Mouse (Mus musculus): ENCODE measurements at regions not wholly inside any gene's neighbourhood (a gene's known extent, or its start where the extent isn't known, plus 50 kb on each side); places are given as distances from the start of the nearest gene placed in this dataset.

DNA sequence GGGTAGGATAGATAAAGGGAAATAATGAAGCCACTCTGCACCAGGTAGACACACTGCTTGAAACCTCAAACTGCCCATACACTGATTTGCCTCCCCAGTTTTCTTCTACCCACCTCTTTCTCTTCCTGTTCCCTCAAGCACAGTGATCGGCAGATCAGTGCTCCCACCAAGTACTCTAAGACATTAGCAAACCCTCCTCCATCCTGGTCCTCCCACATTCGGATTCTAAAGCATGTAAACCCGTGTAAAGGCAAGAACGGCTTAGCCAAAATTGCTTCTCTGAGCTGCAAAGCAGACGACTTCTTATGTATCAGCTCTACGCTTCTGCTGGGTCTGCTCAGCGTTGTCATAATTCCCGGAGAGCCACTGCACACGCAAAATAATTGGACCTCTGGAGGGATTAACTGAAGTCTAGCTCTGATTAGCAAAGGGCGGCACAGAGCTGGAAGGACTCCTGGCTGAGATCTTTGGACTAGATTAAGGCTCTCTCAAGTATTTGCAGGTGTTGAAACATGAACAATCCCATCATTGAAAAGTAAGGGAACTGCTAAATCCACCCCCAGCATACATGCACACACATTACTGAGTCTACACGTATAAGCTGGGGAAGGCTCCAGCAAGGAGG is 67.2 kb downstream of the Mtx3 start:
- DNase-seq (ENCODE audit: low spot score, missing footprints) = peak; percentile 81
- H3K27ac ChIP-seq (ENCODE audit: low read depth, low read length) = no peak overlapping the region

DNA sequence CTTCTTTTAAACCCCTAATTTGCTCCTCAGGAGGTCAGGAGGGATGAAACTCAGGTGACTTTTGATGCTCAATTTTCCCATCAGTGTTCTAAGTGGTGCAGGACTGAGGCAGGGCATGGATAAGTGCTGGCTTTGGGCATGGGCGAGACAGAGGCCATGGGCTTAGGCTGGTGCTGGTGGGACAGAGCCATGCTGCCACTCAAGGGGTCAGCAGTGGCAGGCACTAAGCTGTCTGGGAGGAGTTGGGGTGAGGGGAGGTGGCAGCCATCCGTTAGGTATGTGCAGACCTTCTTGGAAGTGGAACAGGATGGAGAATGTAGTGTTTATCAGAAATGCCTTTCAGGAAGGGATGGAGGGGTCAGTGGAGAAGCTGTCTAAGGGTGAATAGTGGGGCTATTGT is 68.1 kb downstream of the Mtx3 start:
- no peaks in the 10 kb centered on the region for H3K9me3 ChIP-seq (ENCODE audit: control insufficient read depth, low read length)
- no peaks in the 10 kb centered on the region for H3K36me3 ChIP-seq (ENCODE audit: control insufficient read depth, insufficient read depth, low read length)
- no peak overlapping the region for H3K27ac ChIP-seq (ENCODE audit: low read depth, low read length)
- DNase-seq (ENCODE audit: low spot score, missing footprints) (no peak), ATAC-seq (ENCODE audit: low FRiP score) (no peak)
- no peaks in the 10 kb centered on the region for H3K4me1 ChIP-seq (ENCODE audit: control insufficient read depth, insufficient read depth, low read length)
- WGBS = 72% methylated on average over 2 of the region's 2 CpGs
- H3K4me3 ChIP-seq (ENCODE audit: low read depth, low read length) = no peak overlapping the region
- no peak overlapping the region for H3K9ac ChIP-seq (ENCODE audit: low read length)
- no peaks in the 10 kb centered on the region for H3K27me3 ChIP-seq (ENCODE audit: control insufficient read depth, insufficient read depth, low read length)
- H3K4me2 ChIP-seq = no peak overlapping the region

More for the DNA sequence above, 67.2 kb downstream of the Mtx3 start:
- no peak overlapping the region for H3K4me3 ChIP-seq (ENCODE audit: low read depth, low read length)
- H3K9ac ChIP-seq (ENCODE audit: low read length) = no peak overlapping the region
- no peaks in the 10 kb centered on the region for H3K27me3 ChIP-seq (ENCODE audit: control insufficient read depth, insufficient read depth, low read length)
- H3K4me1 ChIP-seq (ENCODE audit: control insufficient read depth, insufficient read depth, low read length) = no peaks in the 10 kb centered on the region
- H3K9me3 ChIP-seq (ENCODE audit: control insufficient read depth, low read length) = no peaks in the 10 kb centered on the region
- no peak overlapping the region for H3K4me2 ChIP-seq
- no peaks in the 10 kb centered on the region for H3K36me3 ChIP-seq (ENCODE audit: control insufficient read depth, insufficient read depth, low read length)
- ATAC-seq (ENCODE audit: low FRiP score) = no peak
- WGBS = 82% methylated on average over 11 of the region's 11 CpGs

DNA sequence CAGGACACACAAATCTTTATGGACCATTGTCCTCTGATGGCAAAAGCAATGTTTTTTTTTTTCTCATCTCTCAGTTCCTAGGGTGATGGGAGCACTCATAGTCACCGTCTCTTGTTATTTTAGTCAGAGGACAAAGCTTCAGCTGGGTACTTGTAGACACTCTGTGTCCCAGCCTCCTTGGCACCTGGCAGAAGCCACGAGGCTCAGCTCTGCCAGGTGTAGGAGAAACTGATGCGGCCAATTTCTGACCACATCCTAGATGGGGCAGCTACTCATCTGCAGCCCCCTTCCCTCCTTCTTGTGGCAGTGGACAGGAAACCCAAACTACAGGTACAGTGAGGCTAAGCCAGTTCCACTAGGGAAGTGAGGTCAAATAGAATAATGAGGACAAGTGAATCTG is 70.1 kb downstream of the Mtx3 start:
- no peaks in the 10 kb centered on the region for H3K36me3 ChIP-seq (ENCODE audit: control insufficient read depth, insufficient read depth, low read length)
- WGBS = 93% methylated on average over 3 of the region's 3 CpGs
- peak; percentile 37 for DNase-seq (ENCODE audit: low spot score, missing footprints)
- no peaks in the 10 kb centered on the region for H3K4me1 ChIP-seq (ENCODE audit: control insufficient read depth, insufficient read depth, low read length)
- H3K27me3 ChIP-seq (ENCODE audit: control insufficient read depth, insufficient read depth, low read length) = no peaks in the 10 kb centered on the region
- H3K27ac ChIP-seq (ENCODE audit: low read depth, low read length) = no peak overlapping the region
- no peak overlapping the region for H3K4me2 ChIP-seq
- H3K9me3 ChIP-seq (ENCODE audit: control insufficient read depth, low read length) = no peaks in the 10 kb centered on the region
- ATAC-seq (ENCODE audit: low FRiP score) = no peak
- H3K4me3 ChIP-seq (ENCODE audit: low read depth, low read length) = no peak overlapping the region
- H3K9ac ChIP-seq (ENCODE audit: low read length) = no peak overlapping the region

DNA sequence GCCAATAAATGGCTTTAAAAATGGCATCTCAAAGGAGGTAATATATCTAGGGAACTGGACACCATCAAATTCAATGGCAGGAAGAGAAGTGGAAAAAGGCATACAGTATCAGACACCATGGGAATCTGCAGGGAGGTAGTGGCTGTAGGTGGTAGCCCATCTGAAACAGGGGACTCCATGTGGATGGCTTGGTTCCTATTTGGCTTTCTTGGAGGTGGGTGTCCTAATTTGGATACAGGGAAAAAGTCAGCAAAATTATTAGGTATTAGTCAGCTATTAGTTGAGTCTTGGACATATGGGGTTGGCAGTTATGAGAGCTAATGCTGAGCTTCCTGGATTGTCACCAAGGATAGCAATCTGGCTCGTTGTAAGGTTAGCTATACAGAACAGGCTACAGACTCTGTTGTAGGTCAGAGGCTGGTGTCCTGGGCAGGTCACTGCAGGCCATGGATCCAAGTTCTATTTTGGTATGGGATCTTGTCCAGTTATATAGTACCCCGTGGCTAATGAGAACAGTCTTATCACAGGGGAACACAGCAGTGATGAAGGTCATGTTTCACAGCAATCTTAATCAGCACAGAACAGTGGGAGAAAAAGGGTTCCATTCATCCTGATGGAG is 70.8 kb downstream of the Mtx3 start:
- 78% methylated on average over 2 of the region's 2 CpGs for WGBS
- H3K4me1 ChIP-seq (ENCODE audit: control insufficient read depth, insufficient read depth, low read length) = no peaks in the 10 kb centered on the region
- H3K9ac ChIP-seq (ENCODE audit: low read length) = no peak overlapping the region
- DNase-seq (ENCODE audit: low spot score, missing footprints) (peak; percentile 2), ATAC-seq (ENCODE audit: low FRiP score) (no peak)
- H3K4me3 ChIP-seq (ENCODE audit: low read depth, low read length) = no peak overlapping the region
- H3K27ac ChIP-seq (ENCODE audit: low read depth, low read length) = no peak overlapping the region
- no peaks in the 10 kb centered on the region for H3K36me3 ChIP-seq (ENCODE audit: control insufficient read depth, insufficient read depth, low read length)
- H3K9me3 ChIP-seq (ENCODE audit: control insufficient read depth, low read length) = no peaks in the 10 kb centered on the region
- H3K4me2 ChIP-seq = no peak overlapping the region
- no peaks in the 10 kb centered on the region for H3K27me3 ChIP-seq (ENCODE audit: control insufficient read depth, insufficient read depth, low read length)

DNA sequence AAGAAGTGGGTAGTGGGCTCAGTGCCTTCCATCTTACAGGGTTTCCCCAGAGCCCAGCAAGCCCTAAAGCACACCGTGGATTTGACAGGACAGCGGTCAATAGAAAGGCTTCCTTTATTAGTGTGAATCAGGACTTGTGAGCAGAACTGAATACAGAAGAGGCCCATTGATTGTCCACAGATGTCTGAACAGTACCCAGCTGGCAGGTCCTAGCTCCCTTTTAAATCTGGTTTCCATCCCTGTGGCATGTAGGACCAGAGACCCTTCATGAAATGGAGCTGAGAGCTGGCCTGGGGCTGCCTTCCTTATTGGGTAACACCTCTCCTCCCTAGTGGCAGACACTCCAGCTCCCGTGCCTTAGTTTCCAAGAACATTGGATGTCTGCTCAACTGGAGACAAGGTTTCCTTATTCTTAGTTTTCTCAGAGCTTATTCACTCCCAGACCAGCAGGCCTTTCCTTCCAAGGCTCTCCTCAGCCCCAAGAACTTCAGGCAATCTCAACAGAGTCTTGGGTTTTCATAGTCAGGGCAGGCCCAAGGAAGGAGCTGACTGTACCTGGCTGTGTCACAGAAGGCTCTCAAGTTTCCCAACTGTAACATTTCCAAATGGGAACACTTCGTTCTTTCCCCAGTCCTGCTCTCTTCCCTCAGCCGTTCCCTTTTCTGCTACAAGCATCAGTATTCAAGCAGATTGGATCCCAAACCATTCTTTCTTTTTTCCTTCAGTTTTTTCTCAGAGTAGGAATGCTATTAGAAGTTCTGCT is 71.6 kb downstream of the Mtx3 start:
- no peaks in the 10 kb centered on the region for H3K27me3 ChIP-seq (ENCODE audit: control insufficient read depth, insufficient read depth, low read length)
- H3K4me2 ChIP-seq = no peak overlapping the region
- WGBS = 91% methylated on average over 5 of the region's 5 CpGs
- no peaks in the 10 kb centered on the region for H3K4me1 ChIP-seq (ENCODE audit: control insufficient read depth, insufficient read depth, low read length)
- no peak overlapping the region for H3K27ac ChIP-seq (ENCODE audit: low read depth, low read length)
- no peak overlapping the region for H3K4me3 ChIP-seq (ENCODE audit: low read depth, low read length)
- no peaks in the 10 kb centered on the region for H3K36me3 ChIP-seq (ENCODE audit: control insufficient read depth, insufficient read depth, low read length)
- no peaks in the 10 kb centered on the region for H3K9me3 ChIP-seq (ENCODE audit: control insufficient read depth, low read length)
- ATAC-seq (ENCODE audit: low FRiP score) (no peak), DNase-seq (ENCODE audit: low spot score, missing footprints) (no peak)
- no peak overlapping the region for H3K9ac ChIP-seq (ENCODE audit: low read length)

DNA sequence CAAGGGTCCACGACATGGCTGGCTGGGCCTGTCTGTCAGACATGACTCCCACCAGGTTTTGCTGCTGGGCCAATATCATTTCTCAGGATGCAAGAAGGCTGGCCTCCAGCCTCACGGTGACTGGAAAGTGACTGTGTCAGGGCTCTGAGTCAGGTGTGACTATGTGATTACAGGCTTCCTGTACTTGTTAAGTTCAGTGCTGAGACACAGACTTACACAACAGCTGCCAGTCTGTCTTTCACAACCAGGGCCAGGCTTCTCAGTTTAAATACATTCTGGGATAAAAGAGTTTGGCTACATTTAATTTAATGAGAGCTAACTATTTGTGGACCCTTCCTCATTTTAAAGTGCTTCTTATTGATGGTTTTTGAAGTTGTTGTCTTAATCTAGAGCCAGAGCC is 75.3 kb downstream of the Mtx3 start:
- WGBS = 79% methylated on average over 2 of the region's 2 CpGs
- no peaks in the 10 kb centered on the region for H3K4me1 ChIP-seq (ENCODE audit: control insufficient read depth, insufficient read depth, low read length)
- H3K36me3 ChIP-seq (ENCODE audit: control insufficient read depth, insufficient read depth, low read length) = no peaks in the 10 kb centered on the region
- H3K9me3 ChIP-seq (ENCODE audit: control insufficient read depth, low read length) = no peaks in the 10 kb centered on the region
- ATAC-seq (ENCODE audit: low FRiP score) = no peak
- no peak overlapping the region for H3K9ac ChIP-seq (ENCODE audit: low read length)
- no peak overlapping the region for H3K4me3 ChIP-seq (ENCODE audit: low read depth, low read length)
- DNase-seq (ENCODE audit: low spot score, missing footprints) = peak; percentile 81
- H3K4me2 ChIP-seq = no peak overlapping the region
- H3K27ac ChIP-seq (ENCODE audit: low read depth, low read length) = no peak overlapping the region
- no peaks in the 10 kb centered on the region for H3K27me3 ChIP-seq (ENCODE audit: control insufficient read depth, insufficient read depth, low read length)

DNA sequence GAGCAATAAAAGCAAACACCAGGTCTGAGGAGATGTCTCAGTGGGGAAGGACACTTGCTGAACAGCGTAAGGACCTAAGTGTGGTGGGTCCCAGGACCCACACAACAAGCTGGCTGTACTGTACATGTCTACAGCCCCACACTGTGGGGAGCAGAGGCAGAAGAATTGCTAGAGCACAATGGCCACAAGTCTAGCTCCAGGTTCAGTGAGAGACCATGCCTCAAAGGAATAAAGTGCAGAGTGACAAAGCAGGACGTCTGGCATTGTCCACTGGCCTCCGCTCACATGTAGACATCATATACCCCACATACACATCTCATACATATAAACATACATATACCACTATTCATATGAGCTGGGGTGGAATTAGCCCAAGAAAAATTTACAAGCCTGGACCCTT is 77.4 kb downstream of the Mtx3 start:
- no peak overlapping the region for H3K4me3 ChIP-seq (ENCODE audit: low read depth, low read length)
- 97% methylated on average over 3 of the region's 3 CpGs for WGBS
- no peak for ATAC-seq (ENCODE audit: low FRiP score)

DNA sequence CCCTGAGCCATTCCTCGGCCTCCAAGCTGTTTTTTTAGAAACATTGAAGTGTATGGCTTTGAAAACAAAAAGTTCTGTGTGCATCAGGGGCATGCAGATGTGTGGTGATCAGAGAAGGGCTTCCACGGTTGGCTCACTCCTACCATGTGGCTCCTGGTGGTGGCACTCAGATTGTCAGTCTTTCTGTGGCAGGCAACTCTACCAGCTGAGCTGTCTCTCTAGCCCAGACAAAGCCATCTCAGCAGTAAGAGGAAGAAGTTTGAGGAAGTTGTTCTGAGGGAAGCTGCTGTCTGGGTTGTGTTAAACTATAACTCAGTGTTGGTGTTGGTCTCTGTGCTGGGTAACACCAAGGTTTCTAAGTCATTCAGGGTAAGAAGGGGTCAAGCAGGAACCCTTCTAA is 78.9 kb downstream of the Mtx3 start:
- DNase-seq (ENCODE audit: low spot score, missing footprints) (no peak), ATAC-seq (ENCODE audit: low FRiP score) (no peak)
- H3K27me3 ChIP-seq (ENCODE audit: control insufficient read depth, insufficient read depth, low read length) = no peaks in the 10 kb centered on the region
- no peak overlapping the region for H3K4me3 ChIP-seq (ENCODE audit: low read depth, low read length)
- H3K4me2 ChIP-seq = no peak overlapping the region
- H3K4me1 ChIP-seq (ENCODE audit: control insufficient read depth, insufficient read depth, low read length) = no peaks in the 10 kb centered on the region
- H3K9me3 ChIP-seq (ENCODE audit: control insufficient read depth, low read length) = no peaks in the 10 kb centered on the region
- H3K27ac ChIP-seq (ENCODE audit: low read depth, low read length) = no peak overlapping the region
- no peak overlapping the region for H3K9ac ChIP-seq (ENCODE audit: low read length)
- 86% methylated on average over 2 of the region's 2 CpGs for WGBS
- no peaks in the 10 kb centered on the region for H3K36me3 ChIP-seq (ENCODE audit: control insufficient read depth, insufficient read depth, low read length)

More for the DNA sequence above, 77.4 kb downstream of the Mtx3 start:
- no peak overlapping the region for H3K4me2 ChIP-seq
- H3K9me3 ChIP-seq (ENCODE audit: control insufficient read depth, low read length) = no peaks in the 10 kb centered on the region
- peak; percentile 59 for DNase-seq (ENCODE audit: low spot score, missing footprints)
- no peak overlapping the region for H3K27ac ChIP-seq (ENCODE audit: low read depth, low read length)
- no peaks in the 10 kb centered on the region for H3K27me3 ChIP-seq (ENCODE audit: control insufficient read depth, insufficient read depth, low read length)
- H3K36me3 ChIP-seq (ENCODE audit: control insufficient read depth, insufficient read depth, low read length) = no peaks in the 10 kb centered on the region
- H3K4me1 ChIP-seq (ENCODE audit: control insufficient read depth, insufficient read depth, low read length) = no peaks in the 10 kb centered on the region
- no peak overlapping the region for H3K9ac ChIP-seq (ENCODE audit: low read length)

DNA sequence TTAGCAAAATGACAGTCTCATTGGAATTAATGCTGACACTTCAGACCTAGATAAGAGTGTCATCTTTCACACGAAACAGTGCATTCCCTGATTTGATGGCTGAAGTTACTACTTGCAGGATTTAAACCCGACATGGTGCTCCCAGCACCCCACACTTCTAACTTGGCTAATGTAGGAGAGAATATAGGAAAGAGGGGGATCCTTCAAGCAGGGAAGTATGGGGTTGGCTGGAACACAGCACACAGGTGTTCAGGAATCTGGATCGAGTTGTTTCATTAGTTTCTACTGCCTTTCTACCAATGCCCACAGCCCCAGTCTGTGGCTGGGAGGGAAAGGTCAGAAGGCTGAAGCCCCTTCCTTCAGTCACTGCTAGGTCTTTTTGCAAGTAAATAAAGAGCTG is 79.5 kb downstream of the Mtx3 start:
- no peak overlapping the region for H3K27ac ChIP-seq (ENCODE audit: low read depth, low read length)
- H3K4me3 ChIP-seq (ENCODE audit: low read depth, low read length) = no peak overlapping the region
- no peak overlapping the region for H3K9ac ChIP-seq (ENCODE audit: low read length)
- no peaks in the 10 kb centered on the region for H3K27me3 ChIP-seq (ENCODE audit: control insufficient read depth, insufficient read depth, low read length)
- H3K36me3 ChIP-seq (ENCODE audit: control insufficient read depth, insufficient read depth, low read length) = no peaks in the 10 kb centered on the region
- no peaks in the 10 kb centered on the region for H3K9me3 ChIP-seq (ENCODE audit: control insufficient read depth, low read length)
- DNase-seq (ENCODE audit: low spot score, missing footprints) = peak; percentile 77
- H3K4me2 ChIP-seq = no peak overlapping the region
- no peak for ATAC-seq (ENCODE audit: low FRiP score)
- WGBS = 77% methylated on average over 3 of the region's 3 CpGs
- H3K4me1 ChIP-seq (ENCODE audit: control insufficient read depth, insufficient read depth, low read length) = no peaks in the 10 kb centered on the region

Measured in midbrain, embryonic 11.5 days (tissue).